Comparison of ENCODE assay signal across 9 mouse cellular contexts in the genomic region with DNA sequence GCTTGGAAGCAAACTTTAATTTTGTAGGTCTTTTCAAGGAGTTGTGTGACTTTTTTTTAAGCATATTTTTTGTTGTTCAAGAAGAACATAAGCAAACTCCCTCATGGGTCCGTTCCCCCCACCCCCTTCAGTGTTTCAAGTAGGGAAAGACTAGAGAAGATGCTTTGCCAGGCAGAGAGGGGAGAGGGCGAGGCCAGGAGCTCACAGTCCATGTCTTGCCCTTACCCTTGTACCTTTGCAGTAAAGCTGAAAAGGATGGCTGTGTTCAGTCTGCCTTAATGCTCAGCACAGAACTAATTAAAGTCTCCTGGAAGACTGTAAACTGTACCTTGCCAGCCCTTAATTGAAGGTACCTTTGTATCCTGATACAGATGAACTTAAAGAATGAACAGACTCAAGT. TPM values are rescaled to one million over a fixed set of nuclear protein-coding genes. Genes with fewer than 3 reads are reported as not detected.
A peak's percentile ranks its signal among the peaks of the same experiment; 100 is the strongest.
DNase-seq lines count a peak whose midpoint lies in the region; ATAC-seq and TF ChIP-seq lines count a peak whose summit lies in the region.
"Had no signal": no experiment of that assay in that cellular context is flagged by ENCODE, and none has a peak within 500 bp of the region (broad histone marks: within the 10 kb centered on the region; RNA-seq: fewer than 3 reads in every experiment).

No protein-coding gene starts in this region.

- H3K27me3 ChIP-seq in heart, embryonic 15.5 days = no peaks in the 10 kb centered on the region
- no peaks in the 10 kb centered on the region; the same call in 1 of the 2 replicates for H3K27me3 ChIP-seq in hindbrain, embryonic 12.5 days
- H3K27me3 ChIP-seq in midbrain, embryonic 10.5 days (ENCODE audit: low read depth, poor library complexity, severe bottlenecking) = peaks cover 18% of the 10 kb centered on the region

- H3K27ac ChIP-seq in heart, embryonic 15.5 days = no peak overlapping the region
- no peak overlapping the region for H3K27ac ChIP-seq in bone marrow, adult 2 months (ENCODE audit: control insufficient read depth, insufficient read depth, low read depth, low read length, poor library complexity)
- no peak overlapping the region for H3K27ac ChIP-seq in hindbrain, embryonic 12.5 days
- H3K27ac ChIP-seq in midbrain, embryonic 10.5 days (replicated peaks) = no peak overlapping the region

- no peak for DNase-seq in heart, postnatal 4 days
- DNase-seq in midbrain, embryonic 10.5 days (ENCODE audit: low spot score) = no peak
- DNase-seq in MN1 (ENCODE audit: low spot score) = no peak
- no peak for DNase-seq in right cerebral cortex, postnatal 25 days
- DNase-seq in ovary, postnatal 14 days (ENCODE audit: low spot score) = no peak

- WGBS in heart, embryonic 15.5 days = 47% methylated on average over 2 of the region's 2 CpGs
- WGBS in bone marrow, adult 2 months = 39% methylated on average over 2 of the region's 2 CpGs
- WGBS in hindbrain, embryonic 12.5 days = 79% methylated on average over 2 of the region's 2 CpGs
- WGBS in midbrain, embryonic 10.5 days = 73% methylated on average over 2 of the region's 2 CpGs

- H3K9ac ChIP-seq in heart, embryonic 15.5 days = peak overlapping the region; percentile 26; the same call in 1 of the 2 replicates
- peak overlapping the region; percentile 27; the same call in 1 of the 2 replicates for H3K9ac ChIP-seq in hindbrain, embryonic 12.5 days

- H3K36me3 ChIP-seq in heart, embryonic 15.5 days = peaks cover 4% of the 10 kb centered on the region; the same call in 1 of the 2 replicates
- H3K36me3 ChIP-seq in hindbrain, embryonic 12.5 days = peaks cover 16% of the 10 kb centered on the region
- peaks cover 40% of the 10 kb centered on the region for H3K36me3 ChIP-seq in midbrain, embryonic 10.5 days

- peaks cover 60% of the 10 kb centered on the region for H3K4me1 ChIP-seq in heart, embryonic 15.5 days (replicated peaks)
- H3K4me1 ChIP-seq in bone marrow, adult 2 months (ENCODE audit: control insufficient read depth, insufficient read depth, low read length) = peaks cover 9% of the 10 kb centered on the region
- H3K4me1 ChIP-seq in hindbrain, embryonic 12.5 days = peaks cover 50% of the 10 kb centered on the region
- H3K4me1 ChIP-seq in midbrain, embryonic 10.5 days = peaks cover 61% of the 10 kb centered on the region

- TF ChIP-seq POLR2A in bone marrow, adult 2 months (IDR thresholded peaks at IDR 0.05; ENCODE audit: borderline replicate concordance, control insufficient read depth, low read depth, low read length) = no peak

- peak overlapping the region; percentile 71 for H3K4me2 ChIP-seq in heart, embryonic 15.5 days
- H3K4me2 ChIP-seq in hindbrain, embryonic 12.5 days (replicated peaks) = peak overlapping the region; percentile 68

- no peaks in the 10 kb centered on the region for H3K9me3 ChIP-seq in heart, embryonic 15.5 days (replicated peaks)
- H3K9me3 ChIP-seq in hindbrain, embryonic 12.5 days (replicated peaks) = no peaks in the 10 kb centered on the region
- no peaks in the 10 kb centered on the region for H3K9me3 ChIP-seq in midbrain, embryonic 10.5 days (replicated peaks)

- peak overlapping the region; percentile 30 for H3K4me3 ChIP-seq in heart, embryonic 15.5 days
- H3K4me3 ChIP-seq in bone marrow, adult 2 months (replicated peaks; ENCODE audit: control insufficient read depth, low read depth, low read length) = peak overlapping the region; percentile 49
- H3K4me3 ChIP-seq in hindbrain, embryonic 12.5 days = peak overlapping the region; percentile 88
- peak overlapping the region; percentile 96 for H3K4me3 ChIP-seq in midbrain, embryonic 10.5 days

- ATAC-seq in heart, embryonic 15.5 days (replicated peaks; ENCODE audit: insufficient number of reproducible peaks, insufficient read depth, low FRiP score, low read depth) = no peak
- no peak for ATAC-seq in hindbrain, embryonic 12.5 days (ENCODE audit: low FRiP score)

- TF ChIP-seq CTCF in bone marrow, adult 2 months (IDR thresholded peaks at IDR 0.05; ENCODE audit: control insufficient read depth, insufficient read depth, low read length) = no peak

RNA-seq across cellular contexts. Expression of a gene that starts 1.7 kb away (rescaled TPM):
- 19.3 and 19.9 TPM in 2 replicates for polyA plus RNA-seq in heart, embryonic 15.5 days (2015; fragmentation: Nextera tagmentation; extraction: Ambion mirVana)
- total RNA-seq in heart, postnatal 4 days (2021) = 10 to 100 TPM; 42.7 to 49.0 TPM
- 9.0 and 28.9 TPM in 2 replicates for polyA plus RNA-seq in bone marrow, adult 2 months (2011; ENCODE audit: insufficient read depth, insufficient read length, low replicate concordance, missing spikeins)
- polyA plus RNA-seq in hindbrain, embryonic 12.5 days (2016; fragmentation: Nextera tagmentation; extraction: Ambion mirVana) = 21.9 and 22.9 TPM in 2 replicates
- 16.9 and 18.8 TPM in 2 replicates for polyA plus RNA-seq in midbrain, embryonic 10.5 days (2016; fragmentation: Nextera tagmentation; extraction: Ambion mirVana)

RNA-seq across cellular contexts. Expression of a gene that starts 49.4 kb away (rescaled TPM):
- 0.05 TPM in 1 of 2 replicates, not detected in the other for polyA plus RNA-seq in heart, embryonic 15.5 days (2015; fragmentation: Nextera tagmentation; extraction: Ambion mirVana)
- total RNA-seq in heart, postnatal 4 days (2021) = not detected
- not detected in 2 replicates for polyA plus RNA-seq in bone marrow, adult 2 months (2011; ENCODE audit: insufficient read depth, insufficient read length, low replicate concordance, missing spikeins)
- polyA plus RNA-seq in hindbrain, embryonic 12.5 days (2016; fragmentation: Nextera tagmentation; extraction: Ambion mirVana) = not detected in 2 replicates
- not detected in 2 replicates for polyA plus RNA-seq in midbrain, embryonic 10.5 days (2016; fragmentation: Nextera tagmentation; extraction: Ambion mirVana)
- polyA plus RNA-seq: testis, adult 2 months had no signal

Comparison
In these comparisons a context has a peak if more than half of its experiments do, and no peak if none do; other contexts are left out.
1. H3K4me3 ChIP-seq: peak in every context shown above with its lines; median percentile 96 in midbrain, embryonic 10.5 days; 88 in hindbrain, embryonic 12.5 days; 49 in bone marrow, adult 2 months; 30 in heart, embryonic 15.5 days.